Mouse (Mus musculus) neural tube, embryonic 14.5 days (tissue): ENCODE results near the gene Steap3. TPM values are rescaled to one million over a fixed set of nuclear protein-coding genes. Genes with fewer than 3 reads are reported as not detected.

ENCODE experiments used
- ATAC-seq: fragments of 200-750 bp; cut with Nextera tagmentation; 2 replicates; pipeline ENCODE4 v1.8.0; 2017; ENCODE audit warnings: low read depth, mild to moderate bottlenecking, moderate TSS enrichment, moderate library complexity
- H3K27ac ChIP-seq: fragments of 300-500 bp; sonication (generic); 2 replicates; pipeline ENCODE4 v1.5.1; 2014; ENCODE audit warnings: low read depth, mild to moderate bottlenecking, control low read depth, low read length, moderate library complexity, mixed read lengths
- H3K27me3 ChIP-seq: fragments of 300-500 bp; sonication (generic); 2 replicates; pipeline ENCODE4 v1.6.1; 2014; ENCODE audit warnings: low read length; ENCODE audit not compliant: control insufficient read depth, insufficient read depth
- H3K36me3 ChIP-seq: fragments of 300-500 bp; sonication (generic); 2 replicates; pipeline ENCODE4 v1.6.1; 2014; ENCODE audit warnings: low read length, mixed read lengths; ENCODE audit not compliant: control insufficient read depth, insufficient read depth
- H3K4me1 ChIP-seq: fragments of 300-500 bp; sonication (generic); 2 replicates; pipeline ENCODE4 v1.6.1; 2014; ENCODE audit warnings: low read length; ENCODE audit not compliant: control insufficient read depth, insufficient read depth
- H3K4me2 ChIP-seq: fragments of 300-500 bp; sonication (generic); 2 replicates; pipeline ENCODE4 v1.6.1; 2014; ENCODE audit warnings: mild to moderate bottlenecking, low read depth, low read length, control low read depth
- H3K4me3 ChIP-seq: fragments of 300-500 bp; sonication (generic); 2 replicates; pipeline ENCODE4 v1.5.1; 2014; ENCODE audit warnings: low read depth, low read length, control low read depth, mixed read lengths
- H3K9ac ChIP-seq: fragments of 300-500 bp; sonication (generic); replicated peaks from 2 replicates; pipeline ENCODE4 v1.6.1; 2014; ENCODE audit warnings: low read depth, mild to moderate bottlenecking, control low read depth, low read length, mixed read lengths
- H3K9me3 ChIP-seq: fragments of 300-500 bp; sonication (generic); 2 replicates; pipeline ENCODE4 v1.6.1; 2016; ENCODE audit warnings: low read length; ENCODE audit not compliant: control insufficient read depth
- WGBS: fragments of 180-500 bp; shearing (Covaris S2); extraction: QIAGEN DNeasy Blood & Tissue Kit; methylation state at CpG from one replicate; pipeline ENCODE4 v1.1.7; 2014; 5-methylcytosine and 5-hydroxymethylcytosine counted together
- polyA plus RNA-seq: library from polyadenylated mRNA; unstranded; fragments of >200 nt; fragmentation: Nextera tagmentation; extraction: Ambion mirVana; gene quantifications from 2 replicates; pipeline ENCODE4 v1.2.1, GENCODE M21; 2014

Gene Steap3
- polyA plus RNA-seq, 1 experiment from 2014 or later = 1.7 TPM

DNA sequence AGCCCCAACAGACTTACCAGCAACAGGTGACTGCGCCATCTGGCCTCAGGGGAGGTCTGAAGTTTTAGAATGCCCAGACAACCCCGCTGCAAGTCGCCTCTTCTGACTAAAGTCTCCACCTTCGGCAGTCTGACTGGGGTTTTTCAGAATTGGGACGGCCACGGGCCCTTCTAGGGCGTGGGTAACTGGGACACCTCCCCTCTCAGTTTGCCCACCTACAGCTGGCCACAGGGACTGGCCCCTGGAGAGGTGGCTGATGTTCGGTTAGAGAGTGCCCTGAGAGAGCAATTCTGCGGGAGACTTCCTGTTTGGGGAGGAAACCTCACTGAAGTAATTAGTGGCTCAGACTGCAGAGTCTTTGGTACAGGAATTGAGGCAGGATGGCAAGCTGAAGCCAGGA is 13.8 kb downstream of the Steap3 start:
- Histone ChIP-seq H3K36me3 (no peaks in the 10 kb centered on the region), H3K4me1 (0 out of 2 replicates have a peak, but pooled peaks cover 2% of the 10 kb centered on the region), H3K27me3 (no peaks in the 10 kb centered on the region), H3K4me2 (no peak overlapping the region), H3K27ac (no peak overlapping the region), H3K9me3 (no peaks in the 10 kb centered on the region), H3K4me3 (no peak overlapping the region), H3K9ac (no peak overlapping the region)
- WGBS = 47% methylated on average over 9 of the region's 9 CpGs
- ATAC-seq = no peak; the same call in 1 of the 2 replicates

GRCm38 (mm10) chr1:120258245-120258644 is 14.3 kb downstream of the Steap3 start:
- WGBS = 59% methylated on average over 8 of the region's 8 CpGs
- Histone ChIP-seq H3K27me3 (no peaks in the 10 kb centered on the region), H3K4me1 (0 out of 2 replicates have a peak, but pooled peaks cover 2% of the 10 kb centered on the region), H3K27ac (no peak overlapping the region), H3K4me3 (no peak overlapping the region), H3K9me3 (no peaks in the 10 kb centered on the region), H3K4me2 (no peak overlapping the region), H3K36me3 (no peaks in the 10 kb centered on the region), H3K9ac (no peak overlapping the region)
- ATAC-seq = peak; percentile 52; the same call in 1 of the 2 replicates

- no peaks in the 10 kb centered on the region for H3K36me3 ChIP-seq
- H3K27ac ChIP-seq = no peak overlapping the region
- no peak overlapping the region for H3K9ac ChIP-seq
- 0 out of 2 replicates have a peak, but pooled peaks cover 2% of the 10 kb centered on the region for H3K4me1 ChIP-seq
- WGBS = 92% methylated on average over 6 of the region's 6 CpGs
- H3K4me3 ChIP-seq = no peak overlapping the region
- no peaks in the 10 kb centered on the region for H3K9me3 ChIP-seq
- H3K4me2 ChIP-seq = no peak overlapping the region
- no peak for ATAC-seq
- no peaks in the 10 kb centered on the region for H3K27me3 ChIP-seq
These were observed 18.8 kb downstream of the Steap3 start for GRCm38 (mm10) chr1:120253751-120254150.

DNA sequence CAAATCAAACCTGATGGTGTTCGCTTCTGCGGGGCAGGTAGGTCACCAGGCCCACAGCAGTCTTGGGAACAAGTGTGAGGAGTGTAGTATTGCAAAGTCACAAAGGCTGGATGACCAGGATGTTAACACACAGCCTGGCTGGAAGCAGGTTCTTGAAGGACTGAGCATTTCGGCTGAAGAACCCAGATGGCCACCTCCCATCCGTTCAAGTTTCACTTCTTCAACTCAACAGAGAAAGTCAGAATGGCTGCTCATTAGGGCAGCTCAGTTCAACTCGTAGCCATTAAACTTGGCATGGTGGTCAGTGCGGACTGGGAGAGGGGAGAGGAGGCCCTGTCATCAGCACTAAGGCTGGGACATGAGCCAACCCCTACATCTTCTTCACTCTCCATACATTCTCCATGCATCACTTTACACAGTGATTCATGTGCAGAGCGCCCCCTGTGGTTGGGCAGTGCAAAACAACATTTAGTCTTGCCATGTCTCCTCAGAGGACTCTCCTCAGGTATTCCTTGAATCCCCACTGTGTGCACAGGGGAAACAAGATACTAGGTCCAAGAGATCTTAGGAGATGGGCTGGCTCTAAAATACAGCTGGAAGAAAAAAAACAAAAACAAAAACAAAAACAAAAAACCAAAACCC is 19.9 kb downstream of the Steap3 start:
- H3K27me3 ChIP-seq = no peaks in the 10 kb centered on the region
- no peak for ATAC-seq
- H3K27ac ChIP-seq = no peak overlapping the region
- H3K9me3 ChIP-seq = no peaks in the 10 kb centered on the region
- H3K4me3 ChIP-seq = no peak overlapping the region
- no peaks in the 10 kb centered on the region for H3K36me3 ChIP-seq
- no peaks in the 10 kb centered on the region for H3K4me1 ChIP-seq
- H3K4me2 ChIP-seq = no peak overlapping the region
- 89% methylated on average over 7 of the region's 7 CpGs for WGBS
- no peak overlapping the region for H3K9ac ChIP-seq

GRCm38 (mm10) chr1:120251193-120251592 is 21.3 kb downstream of the Steap3 start:
- no peak overlapping the region for H3K9ac ChIP-seq
- ATAC-seq = no peak
- H3K36me3 ChIP-seq = no peaks in the 10 kb centered on the region
- H3K27me3 ChIP-seq = no peaks in the 10 kb centered on the region
- no peak overlapping the region for H3K4me2 ChIP-seq
- no peaks in the 10 kb centered on the region for H3K9me3 ChIP-seq
- 93% methylated on average over 1 of the region's 1 CpGs for WGBS
- no peaks in the 10 kb centered on the region for H3K4me1 ChIP-seq
- no peak overlapping the region for H3K27ac ChIP-seq
- H3K4me3 ChIP-seq = no peak overlapping the region

GRCm38 (mm10) chr1:120250586-120250985 is 21.9 kb downstream of the Steap3 start:
- H3K9ac ChIP-seq = no peak overlapping the region
- H3K27ac ChIP-seq = no peak overlapping the region
- H3K27me3 ChIP-seq = no peaks in the 10 kb centered on the region
- WGBS = 85% methylated on average over 3 of the region's 3 CpGs
- H3K4me3 ChIP-seq = no peak overlapping the region
- no peak overlapping the region for H3K4me2 ChIP-seq
- H3K36me3 ChIP-seq = no peaks in the 10 kb centered on the region
- no peaks in the 10 kb centered on the region for H3K9me3 ChIP-seq
- no peak for ATAC-seq
- H3K4me1 ChIP-seq = no peaks in the 10 kb centered on the region

DNA sequence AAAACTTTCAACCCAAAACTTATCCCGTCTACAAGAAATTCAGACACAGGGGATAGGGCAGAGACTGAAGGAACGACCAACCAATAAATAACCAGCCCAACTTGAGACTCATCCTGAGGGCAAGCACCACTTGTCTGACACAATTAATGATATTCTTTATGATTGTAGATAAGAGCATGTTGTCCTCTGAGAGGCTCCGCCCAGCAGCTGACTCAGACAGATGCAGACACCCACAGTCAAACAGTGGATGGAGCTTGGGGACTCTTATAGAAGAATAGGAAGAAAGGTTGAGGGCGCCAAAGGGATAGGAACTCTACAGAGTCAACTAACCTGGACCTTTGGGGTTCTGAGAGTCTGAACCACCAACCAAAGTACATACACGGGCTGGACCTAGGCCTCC is 22.7 kb downstream of the Steap3 start:
- Histone ChIP-seq H3K4me1 (no peaks in the 10 kb centered on the region), H3K27ac (no peak overlapping the region), H3K36me3 (no peaks in the 10 kb centered on the region), H3K27me3 (no peaks in the 10 kb centered on the region), H3K4me2 (no peak overlapping the region), H3K9me3 (no peaks in the 10 kb centered on the region), H3K4me3 (no peak overlapping the region), H3K9ac (no peak overlapping the region)
- ATAC-seq = no peak
- 96% methylated on average over 5 of the region's 5 CpGs for WGBS

GRCm38 (mm10) chr1:120248156-120248555 is 24.3 kb downstream of the Steap3 start:
- Histone ChIP-seq H3K4me2 (no peak overlapping the region), H3K27ac (no peak overlapping the region), H3K36me3 (no peaks in the 10 kb centered on the region), H3K4me3 (no peak overlapping the region), H3K27me3 (no peaks in the 10 kb centered on the region), H3K4me1 (no peaks in the 10 kb centered on the region), H3K9me3 (no peaks in the 10 kb centered on the region), H3K9ac (no peak overlapping the region)
- no peak for ATAC-seq
- whole genome bisulfite sequencing = 79% methylated on average over 5 of the region's 5 CpGs

GRCm38 (mm10) chr1:120247351-120247750 is 25.2 kb downstream of the Steap3 start:
- WGBS = 83% methylated on average over 3 of the region's 3 CpGs

More at GRCm38 (mm10) chr1:120247351-120247750, 25.2 kb downstream of the Steap3 start:
- H3K27me3 ChIP-seq = no peaks in the 10 kb centered on the region
- H3K4me1 ChIP-seq = no peaks in the 10 kb centered on the region
- no peak overlapping the region for H3K4me2 ChIP-seq
- no peaks in the 10 kb centered on the region for H3K36me3 ChIP-seq
- no peak overlapping the region for H3K9ac ChIP-seq
- no peak for ATAC-seq
- H3K4me3 ChIP-seq = no peak overlapping the region
- H3K9me3 ChIP-seq = no peaks in the 10 kb centered on the region
- H3K27ac ChIP-seq = no peak overlapping the region
